Mouse (Mus musculus) thymus, adult 2 months (tissue): ENCODE results near the gene Dicer1. TPM values are rescaled to one million over a fixed set of nuclear protein-coding genes. Genes with fewer than 3 reads are reported as not detected.

ENCODE experiments used
- DNase-seq: peaks from one replicate; pipeline ENCODE4 v3.0.0; 2021
- H3K27ac ChIP-seq: fragments of 200-500 bp; 2 replicates; pipeline ENCODE4 v1.5.1; 2012; ENCODE audit warnings: low read length, control low read depth; ENCODE audit not compliant: control insufficient read depth, insufficient read depth
- H3K27me3 ChIP-seq: fragments of 200-500 bp; 2 replicates; pipeline ENCODE4 v1.6.1; 2012; ENCODE audit warnings: mild to moderate bottlenecking, low read length, moderate library complexity, mixed read lengths; ENCODE audit not compliant: control insufficient read depth, insufficient read depth
- H3K36me3 ChIP-seq: fragments of 200-500 bp; 2 replicates; pipeline ENCODE4 v1.6.1; 2012; ENCODE audit warnings: mild to moderate bottlenecking, low read length, moderate library complexity; ENCODE audit not compliant: control insufficient read depth, insufficient read depth
- H3K4me1 ChIP-seq: fragments of 200-500 bp; replicated peaks from 2 replicates; pipeline ENCODE4 v1.6.1; 2012; ENCODE audit warnings: low read length; ENCODE audit not compliant: control insufficient read depth, insufficient read depth
- H3K4me3 ChIP-seq: fragments of 200-500 bp; 2 replicates; pipeline ENCODE4 v1.5.1; 2012; ENCODE audit warnings: mild to moderate bottlenecking, low read length, control low read depth, moderate library complexity; ENCODE audit not compliant: control insufficient read depth, insufficient read depth
- CTCF ChIP-seq: fragments of 200-500 bp; IDR thresholded peaks from 2 replicates; pipeline ENCODE4 v1.5.1; 2012; ENCODE audit warnings: mild to moderate bottlenecking, control low read depth, low read length, moderate library complexity, borderline replicate concordance; ENCODE audit not compliant: control insufficient read depth, poor library complexity, insufficient read depth; ENCODE audit errors: extremely low read depth
- POLR2A ChIP-seq: fragments of 200-500 bp; IDR thresholded peaks from 2 replicates; pipeline ENCODE4 v1.6.1; 2012; ENCODE audit warnings: mild to moderate bottlenecking, low read length, control low read depth, moderate library complexity; ENCODE audit not compliant: control insufficient read depth, poor library complexity, insufficient read depth; ENCODE audit errors: extremely low read depth
- WGBS: fragments of 180-500 bp; shearing (Covaris S2); methylation state at CpG from one replicate; pipeline ENCODE4 v1.1.7; 2018; 5-methylcytosine and 5-hydroxymethylcytosine counted together
- polyA plus RNA-seq: library from polyadenylated mRNA; depleted of rRNA; stranded (reverse); fragments of >200 nt; gene quantifications from 2 replicates; pipeline ENCODE4 v1.2.3, GENCODE M21; 2012

Dicer1 gene
- polyA plus RNA-seq, 1 experiment: 14.8 TPM

- no peaks in the 10 kb centered on the region for H3K36me3 ChIP-seq
- H3K27me3 ChIP-seq: no peaks in the 10 kb centered on the region
- H3K4me3 ChIP-seq: no peak overlapping the region
- H3K27ac ChIP-seq: no peak overlapping the region
- no peak for DNase-seq
- TF ChIP-seq CTCF (no peak), POLR2A (no peak)
- WGBS: 55% methylated on average over 1 of the region's 1 CpGs
- no peaks in the 10 kb centered on the region for H3K4me1 ChIP-seq
Observed at GRCm38 (mm10) chr12:104777603-104778002, 25.9 kb upstream of the Dicer1 start.

- H3K4me3 ChIP-seq: no peak overlapping the region
- no peaks in the 10 kb centered on the region for H3K36me3 ChIP-seq
- DNase-seq: no peak
- no peaks in the 10 kb centered on the region for H3K4me1 ChIP-seq
- no peak overlapping the region for H3K27ac ChIP-seq
- WGBS: 74% methylated on average over 2 of the region's 2 CpGs
- H3K27me3 ChIP-seq: no peaks in the 10 kb centered on the region
- TF ChIP-seq CTCF (no peak), POLR2A (no peak)
Observed at GRCm38 (mm10) chr12:104771941-104772340, 20.2 kb upstream of the Dicer1 start.

GRCm38 (mm10) chr12:104769201-104769785, 17.5 kb upstream of the Dicer1 start:
- Histone ChIP-seq H3K36me3 (no peaks in the 10 kb centered on the region), H3K27me3 (no peaks in the 10 kb centered on the region), H3K27ac (no peak overlapping the region), H3K4me3 (no peak overlapping the region), H3K4me1 (no peaks in the 10 kb centered on the region)
- no peak for TF ChIP-seq POLR2A
- no peak for TF ChIP-seq CTCF
- DNase-seq: no peak
- 86% methylated on average over 10 of the region's 10 CpGs for WGBS

- 66% methylated on average over 4 of the region's 4 CpGs for WGBS
- no peaks in the 10 kb centered on the region for H3K4me1 ChIP-seq
- peak; percentile 26 for DNase-seq
- no peak for TF ChIP-seq POLR2A
- TF ChIP-seq CTCF: 0 out of 2 replicates have a peak, but pooled peaks have one; percentile 54
- H3K27me3 ChIP-seq: no peaks in the 10 kb centered on the region
- no peak overlapping the region for H3K4me3 ChIP-seq
- H3K27ac ChIP-seq: no peak overlapping the region
- no peaks in the 10 kb centered on the region for H3K36me3 ChIP-seq
Observed at GRCm38 (mm10) chr12:104767183-104767582, 15.4 kb upstream of the Dicer1 start.

- WGBS: 76% methylated on average over 7 of the region's 7 CpGs
- no peak overlapping the region for H3K27ac ChIP-seq
- DNase-seq: no peak
- H3K36me3 ChIP-seq: no peaks in the 10 kb centered on the region
- H3K4me3 ChIP-seq: no peak overlapping the region
- TF ChIP-seq CTCF: no peak
- TF ChIP-seq POLR2A: no peak
- H3K27me3 ChIP-seq: no peaks in the 10 kb centered on the region
- no peaks in the 10 kb centered on the region for H3K4me1 ChIP-seq
Observed at GRCm38 (mm10) chr12:104765761-104766160, 14.0 kb upstream of the Dicer1 start.

GRCm38 (mm10) chr12:104765116-104765515, 13.4 kb upstream of the Dicer1 start:
- DNase-seq: no peak
- 90% methylated on average over 5 of the region's 5 CpGs for WGBS

GRCm38 (mm10) chr12:104763918-104764317, 12.2 kb upstream of the Dicer1 start:
- Histone ChIP-seq H3K4me3 (no peak overlapping the region), H3K27ac (no peak overlapping the region), H3K36me3 (no peaks in the 10 kb centered on the region), H3K4me1 (no peaks in the 10 kb centered on the region), H3K27me3 (no peaks in the 10 kb centered on the region)
- TF ChIP-seq POLR2A (no peak), CTCF (no peak)
- DNase-seq: no peak
- 94% methylated on average over 6 of the region's 6 CpGs for WGBS

More at GRCm38 (mm10) chr12:104765116-104765515, 13.4 kb upstream of the Dicer1 start:
- TF ChIP-seq CTCF (no peak), POLR2A (no peak)
- H3K27me3 ChIP-seq: no peaks in the 10 kb centered on the region
- no peaks in the 10 kb centered on the region for H3K4me1 ChIP-seq
- H3K4me3 ChIP-seq: no peak overlapping the region
- H3K36me3 ChIP-seq: no peaks in the 10 kb centered on the region
- no peak overlapping the region for H3K27ac ChIP-seq

GRCm38 (mm10) chr12:104761411-104761810, 9.7 kb upstream of the Dicer1 start:
- no peak for TF ChIP-seq CTCF
- no peak for TF ChIP-seq POLR2A
- H3K36me3 ChIP-seq: no peaks in the 10 kb centered on the region
- no peak overlapping the region for H3K27ac ChIP-seq
- no peaks in the 10 kb centered on the region for H3K4me1 ChIP-seq
- no peak overlapping the region for H3K4me3 ChIP-seq
- no peak for DNase-seq
- 92% methylated on average over 8 of the region's 8 CpGs for WGBS
- H3K27me3 ChIP-seq: no peaks in the 10 kb centered on the region
